Comparison of ENCODE assay signal across 8 mouse cellular contexts in the genomic region with DNA sequence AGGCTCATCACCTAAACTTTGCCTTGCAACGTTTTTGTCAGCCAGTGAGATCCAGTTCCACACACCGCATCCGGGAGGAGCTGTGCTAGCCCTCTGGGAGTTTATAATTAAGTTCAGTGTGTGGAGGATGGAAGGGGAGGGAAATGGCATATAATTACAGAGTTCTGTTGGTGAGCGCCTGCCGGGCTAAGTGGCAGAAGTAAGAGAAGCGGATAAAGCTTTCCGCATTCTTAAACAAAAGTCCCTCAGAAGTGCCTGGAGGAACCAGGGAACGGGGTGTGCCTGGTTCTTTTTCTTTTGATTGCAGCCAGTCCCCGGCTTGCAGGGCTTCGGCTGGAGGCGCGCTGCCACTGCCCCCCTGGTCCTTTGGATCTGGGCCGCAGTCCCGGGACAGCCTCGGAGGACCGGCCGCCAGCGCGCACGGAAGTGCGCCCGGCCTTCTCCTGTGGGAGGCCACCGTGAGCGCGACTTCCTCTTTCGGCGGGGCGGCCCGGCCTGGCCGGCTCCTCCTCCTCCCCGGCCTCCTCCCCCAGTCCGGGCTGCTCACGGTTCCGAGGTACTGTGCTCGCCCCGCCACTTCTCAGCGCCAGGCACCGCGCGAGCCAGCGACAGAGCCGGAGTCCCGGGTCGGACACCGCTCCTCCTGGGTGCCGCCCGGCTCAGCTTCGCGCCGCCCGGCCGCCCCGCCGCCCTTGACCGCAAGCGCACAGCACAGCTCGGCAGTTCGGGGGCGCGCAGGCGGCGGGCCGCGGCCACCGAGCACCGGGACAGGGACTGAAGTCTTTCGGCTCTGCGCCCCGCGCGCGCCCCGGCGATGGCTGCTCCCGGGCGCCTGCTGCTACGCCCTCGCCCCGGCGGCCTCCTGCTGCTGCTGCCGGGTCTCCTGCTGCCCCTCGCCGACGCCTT. TPM values are rescaled to one million over a fixed set of nuclear protein-coding genes. Genes with fewer than 3 reads are reported as not detected.
DNase-seq lines count a peak whose midpoint lies in the region; ATAC-seq and TF ChIP-seq lines count a peak whose summit lies in the region.

A gene (plus strand): TSS at position 477 of the 906 bp plus-strand sequence.

- H3K9me3 ChIP-seq in intestine, embryonic 14.5 days (ENCODE audit: control insufficient read depth, low read length) = no peaks in the 10 kb centered on the region
- no peaks in the 10 kb centered on the region for H3K9me3 ChIP-seq in megakaryocyte, embryonic 14.5 days

- no peak for TF ChIP-seq POLR2A in cortical plate, adult 2 months (IDR thresholded peaks at IDR 0.05; ENCODE audit: extremely low read depth, insufficient read depth, low read length)

- intact Hi-C loops in gastrocnemius, postnatal 36 days (cut with DNase I) = loop anchor here (2.0 kb wide), 1 partner anchor 79 kb away; a partner anchor contains a TSS
- intact Hi-C loops in left cerebral cortex, postnatal 10 days (cut with DNase I) = loop anchor here (1.0 to 5.0 kb wide), 3 partner anchors 17 to 43 kb away; no protein-coding TSS in a partner anchor

- H3K9ac ChIP-seq in intestine, embryonic 14.5 days (ENCODE audit: low read length) = peak within 1 kb of the TSS; percentile 90

- peak; percentile 77 for ATAC-seq in activated CD4-positive, CD25-positive, alpha-beta regulatory T cell, adult 4 months
- ATAC-seq in intestine, embryonic 14.5 days (replicated peaks; ENCODE audit: low FRiP score, low TSS enrichment, low read depth) = peak; percentile 97

- WGBS in intestine, embryonic 14.5 days = under 1% methylated on average over 83 of the region's 84 CpGs

- peak within 1 kb of the TSS; percentile 96 for H3K27ac ChIP-seq in cortical plate, adult 2 months (ENCODE audit: insufficient read depth, low read length)
- H3K27ac ChIP-seq in intestine, embryonic 14.5 days (ENCODE audit: low read depth) = peak within 1 kb of the TSS; percentile 97

- H3K4me2 ChIP-seq in intestine, embryonic 14.5 days (ENCODE audit: low read length) = peak within 1 kb of the TSS; percentile 67

- no peaks in the 10 kb centered on the region for H3K36me3 ChIP-seq in intestine, embryonic 14.5 days (ENCODE audit: control insufficient read depth, insufficient read depth, low read length)
- H3K36me3 ChIP-seq in megakaryocyte, embryonic 14.5 days (replicated peaks; ENCODE audit: low read length) = no peaks in the 10 kb centered on the region

- peak within 1 kb of the TSS; percentile 71 for H3K4me3 ChIP-seq in cortical plate, adult 2 months (ENCODE audit: insufficient read depth, low read length)
- peak within 1 kb of the TSS; percentile 84 for H3K4me3 ChIP-seq in intestine, embryonic 14.5 days (ENCODE audit: low read depth, low read length)
- peak within 1 kb of the TSS; percentile 95 for H3K4me3 ChIP-seq in megakaryocyte, embryonic 14.5 days (replicated peaks)

- TF ChIP-seq CTCF in cortical plate, adult 2 months (IDR thresholded peaks at IDR 0.05; ENCODE audit: extremely low read depth, insufficient read depth, low read length) = no peak

- H3K27me3 ChIP-seq in intestine, embryonic 14.5 days (replicated peaks; ENCODE audit: control insufficient read depth, insufficient read depth, low read length) = no peaks in the 10 kb centered on the region
- H3K27me3 ChIP-seq in megakaryocyte, embryonic 14.5 days (replicated peaks) = no peaks in the 10 kb centered on the region

- peak; percentile 91 to 93 for DNase-seq in gastrocnemius, postnatal 36 days
- DNase-seq in intestine, embryonic 14.5 days (ENCODE audit: low spot score) = peak; percentile 89
- DNase-seq in left cerebral cortex, postnatal 10 days (ENCODE audit: extremely low spot score in 1 of 2, low spot score in 2 of 2) = peak; percentile 78 to 96
- DNase-seq in right cerebral cortex, adult 2 months (ENCODE audit: low spot score in 2 of 2) = peak; percentile 82 to 84
- DNase-seq in urinary bladder, postnatal 10 days (ENCODE audit: low spot score) = peak; percentile 81

- H3K4me1 ChIP-seq in cortical plate, adult 2 months (ENCODE audit: control insufficient read depth, insufficient read depth, low read length) = peaks cover 3% of the 10 kb centered on the region; the same call in 1 of the 2 replicates
- H3K4me1 ChIP-seq in intestine, embryonic 14.5 days (replicated peaks; ENCODE audit: control insufficient read depth, insufficient read depth, low read length) = peaks cover 19% of the 10 kb centered on the region
- H3K4me1 ChIP-seq in megakaryocyte, embryonic 14.5 days = peaks cover 52% of the 10 kb centered on the region

RNA-seq across cellular contexts. Expression of the gene that starts here (rescaled TPM):
- polyA plus RNA-seq in activated CD4-positive, CD25-positive, alpha-beta regulatory T cell, adult 4 months (2017; shearing (Covaris generic)) = 10 to 100 TPM; 44.3 to 71.5 TPM
- 88.7 and 97.2 TPM in 2 replicates for polyA plus RNA-seq in cortical plate, adult 2 months (2012; rRNA removed)
- total RNA-seq in gastrocnemius, postnatal 36 days (2021) = 10 to 100 TPM; 39.4 to 48.9 TPM
- 75.3 and 85.3 TPM in 2 replicates for polyA plus RNA-seq in intestine, embryonic 14.5 days (2014; fragmentation: Nextera tagmentation; extraction: Ambion mirVana)
- 10 to 100 TPM; 55.3 to 69.3 TPM for total RNA-seq in left cerebral cortex, postnatal 10 days (2021)
- polyA plus RNA-seq in megakaryocyte, embryonic 14.5 days (2012; ENCODE audit: insufficient read depth, low replicate concordance) = 7.1 and 10.6 TPM in 2 replicates

Comparison
In these comparisons a context has a peak if more than half of its experiments do, and no peak if none do; other contexts are left out.
1. Peak in every context shown above with its lines: DNase-seq, ATAC-seq, H3K4me3 ChIP-seq and H3K27ac ChIP-seq.